Mouse (Mus musculus) stomach, postnatal 0 days (tissue): ENCODE measurements around the gene Sdhb.
A peak's percentile ranks its signal among the peaks of the same experiment; 100 is the strongest.

Experiments
- CTCF ChIP-seq: IDR thresholded peaks from 2 replicates; pipeline ENCODE4 v1.5.1; 2016; ENCODE audit warnings: antibody characterized with exemption, low read depth, mild to moderate bottlenecking, moderate library complexity
- EP300 ChIP-seq: optimal IDR thresholded peaks from 2 replicates; pipeline ENCODE3; 2016; ENCODE audit warnings: antibody characterized with exemption

GRCm38 (mm10) chr4:141010526-141010925 lies 49.5 kb downstream of the Sdhb start:
- TF ChIP-seq CTCF, result peak; percentile 8; the same call in 1 of the 2 replicates
- TF ChIP-seq EP300, result no peak
